Mouse (Mus musculus) 416B (cell line): Measurements from ENCODE around the gene Myl4.

Source experiments
- DNase-seq: peaks from one replicate; pipeline ENCODE4 v3.0.0; 2011; ENCODE audit warnings: low read depth

Myl4 gene

GRCm38 (mm10) chr11:104604192-104604591, 53.7 kb downstream of the Myl4 start:
- no peak for DNase-seq

GRCm38 (mm10) chr11:104607491-104608245, 57.2 kb downstream of the Myl4 start, which contains the start of gene Itgb3:
TSS of gene Itgb3 (plus strand) at chr11:104608000.
- DNase-seq: peak; percentile 82

GRCm38 (mm10) chr11:104608249-104608920, 57.9 kb downstream of the Myl4 start:
- DNase-seq: peak; percentile 44

DNA sequence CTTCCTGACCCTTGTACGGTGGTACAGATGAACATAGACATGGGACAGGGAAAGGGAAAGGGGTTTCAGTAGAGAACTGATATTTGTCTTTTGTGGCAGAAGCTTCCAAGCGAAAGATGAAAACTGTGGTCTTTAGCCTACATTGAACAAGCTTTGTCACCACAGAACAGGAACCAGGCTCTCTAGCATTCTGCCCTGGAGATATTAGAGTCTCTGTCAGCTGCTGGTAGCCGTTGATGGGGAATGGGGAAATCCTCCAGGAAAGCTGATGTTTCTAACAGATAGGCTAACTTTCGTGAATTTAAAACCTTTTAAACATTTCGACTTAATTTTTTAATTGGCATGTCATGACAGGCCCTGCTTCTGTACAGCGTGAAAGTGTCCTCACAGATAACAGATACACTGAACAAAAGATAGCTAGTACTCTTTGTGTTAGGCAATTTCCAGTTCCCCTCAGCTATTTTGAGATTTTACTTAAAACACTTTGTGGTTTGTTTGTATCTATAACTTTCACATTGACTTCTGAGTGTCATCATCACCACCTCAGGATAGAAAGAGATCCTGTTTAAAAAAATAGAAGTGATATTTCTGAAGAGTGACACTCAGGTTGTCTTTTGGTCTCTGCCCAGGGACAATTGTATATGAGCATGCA, 58.7 kb downstream of the Myl4 start:
- peak; percentile 89 for DNase-seq

- no peak for DNase-seq
These were observed 59.3 kb downstream of the Myl4 start for GRCm38 (mm10) chr11:104609733-104610132.

DNA sequence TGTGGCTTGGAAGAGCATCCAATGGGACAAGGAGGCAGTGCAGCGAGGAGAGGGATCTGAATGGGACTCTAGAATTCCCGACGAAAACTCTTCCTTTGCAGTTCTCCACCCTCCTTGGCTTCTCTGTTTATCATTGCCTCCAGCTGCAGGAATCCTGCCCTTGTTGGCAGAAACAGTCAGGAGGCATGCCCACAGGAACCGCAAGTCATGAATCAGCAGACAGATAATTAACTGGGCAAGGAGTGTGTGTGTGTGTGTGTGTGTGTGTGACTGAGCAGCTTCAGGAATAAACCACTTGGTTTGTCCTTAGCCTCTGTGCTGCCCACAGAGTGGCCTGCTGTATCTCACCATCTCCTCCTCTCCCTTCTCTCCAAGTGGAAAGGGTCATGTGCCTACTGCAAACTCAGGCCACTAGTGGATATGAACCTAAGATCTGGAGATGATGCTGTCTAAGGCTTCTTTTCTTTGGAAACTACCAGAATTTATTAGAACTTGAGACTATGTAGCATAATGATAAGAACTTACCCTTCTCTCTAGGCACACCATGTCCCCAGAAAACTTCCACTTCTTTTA, 61.2 kb downstream of the Myl4 start:
- peak; percentile 95 for DNase-seq

DNA sequence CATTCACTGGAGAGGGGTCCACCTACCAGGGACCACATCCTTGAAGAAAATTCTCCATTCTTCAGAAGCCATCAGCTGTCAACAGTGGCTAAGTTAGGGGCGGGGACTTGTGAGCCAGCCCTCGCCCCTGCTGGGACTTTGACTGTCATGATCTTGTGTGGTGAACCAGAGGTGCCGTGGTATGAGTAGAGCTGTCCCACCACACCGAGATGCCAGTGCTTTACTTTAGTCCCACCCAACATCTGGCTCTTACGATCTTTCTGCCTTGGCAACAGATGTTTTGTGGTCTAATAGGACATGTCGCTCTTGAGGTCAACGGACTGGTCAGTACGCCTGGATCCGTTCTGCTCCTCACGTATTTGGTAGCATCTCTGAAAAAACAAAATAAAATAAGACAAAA, 63.1 kb downstream of the Myl4 start:
- peak; percentile 65 for DNase-seq

- peak; percentile 95 for DNase-seq
These were observed 63.7 kb downstream of the Myl4 start for GRCm38 (mm10) chr11:104614130-104614529.

- no peak for DNase-seq
These were observed 65.7 kb downstream of the Myl4 start for GRCm38 (mm10) chr11:104616182-104616581.

- peak; percentile 86 for DNase-seq
These were observed 68.2 kb downstream of the Myl4 start for GRCm38 (mm10) chr11:104618638-104619076.

DNA sequence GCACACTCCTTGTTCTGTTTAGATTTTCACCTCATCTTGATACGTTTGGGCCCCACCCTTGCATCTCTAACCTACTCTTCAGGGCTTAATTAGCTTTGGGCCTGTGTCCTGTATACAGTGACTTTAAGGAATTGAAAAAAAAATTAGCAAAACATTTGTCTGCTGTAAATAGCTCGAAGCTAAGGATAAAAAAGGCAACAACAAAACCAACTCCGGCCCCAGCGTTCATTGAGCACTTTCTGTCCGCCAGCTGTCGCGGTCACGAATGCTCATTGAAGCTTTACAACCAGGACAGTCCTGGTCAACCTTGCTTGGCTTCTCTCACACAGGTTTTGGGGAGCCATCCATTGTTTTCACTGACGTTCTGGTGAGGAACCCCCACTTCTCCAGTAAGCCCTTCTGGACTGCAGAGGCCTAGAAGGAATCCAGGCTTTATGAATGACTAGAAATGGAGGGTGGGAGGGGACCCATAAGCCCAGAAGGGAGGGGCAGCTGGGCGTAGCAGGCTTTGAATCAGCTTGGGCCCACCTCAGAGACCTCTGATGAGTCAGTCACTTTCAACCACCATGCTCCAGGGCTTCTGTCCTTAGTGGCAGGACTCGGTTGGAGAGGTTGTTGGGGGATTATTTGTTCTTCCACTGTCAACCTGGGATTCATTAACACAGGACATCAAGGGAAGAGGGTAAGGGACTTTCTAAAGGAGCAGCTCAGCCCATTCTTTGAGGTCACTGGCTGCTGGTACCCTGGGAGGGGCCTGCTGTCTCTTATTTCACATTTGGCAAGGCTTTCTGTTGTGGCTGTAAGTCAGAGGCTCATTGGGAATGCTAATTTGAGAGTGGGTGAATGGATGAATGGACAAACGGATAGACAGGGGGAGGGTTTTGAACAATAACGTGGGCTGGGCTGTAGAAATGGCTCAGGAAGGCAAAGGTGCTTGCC, 68.9 kb downstream of the Myl4 start:
- no peak for DNase-seq

GRCm38 (mm10) chr11:104622040-104622962, 71.8 kb downstream of the Myl4 start:
- peak; percentile 78 for DNase-seq

DNA sequence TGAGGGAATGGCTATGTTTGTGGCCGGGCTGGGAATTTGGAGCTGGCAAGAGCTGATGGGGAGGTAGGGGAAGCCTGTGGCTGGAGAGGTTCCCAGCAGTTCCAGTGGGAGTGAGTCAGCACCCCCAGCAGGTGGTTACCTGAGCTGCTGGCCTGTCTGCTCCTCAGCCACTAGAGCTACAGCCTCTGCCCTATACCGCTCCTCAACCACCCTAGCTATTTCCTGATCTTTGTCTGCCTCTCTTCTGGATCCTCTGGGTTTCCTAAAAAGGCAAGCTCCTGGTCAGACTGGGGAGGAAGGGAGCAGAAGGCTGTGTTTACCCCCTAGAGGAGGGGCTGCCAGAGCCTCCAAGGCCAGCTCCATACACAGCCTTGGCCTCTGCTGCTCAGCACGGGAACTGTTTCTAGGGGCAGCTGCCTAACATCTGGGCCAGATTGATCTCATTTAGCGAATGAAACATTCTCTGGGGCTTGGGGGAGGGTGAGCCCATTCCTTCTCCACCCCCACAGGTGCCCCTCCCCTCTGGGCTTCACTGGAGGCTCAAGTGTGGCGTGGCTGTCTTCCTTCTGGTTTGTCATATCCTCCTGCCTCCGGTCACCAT, 74.4 kb downstream of the Myl4 start:
- DNase-seq: peak; percentile 57

DNA sequence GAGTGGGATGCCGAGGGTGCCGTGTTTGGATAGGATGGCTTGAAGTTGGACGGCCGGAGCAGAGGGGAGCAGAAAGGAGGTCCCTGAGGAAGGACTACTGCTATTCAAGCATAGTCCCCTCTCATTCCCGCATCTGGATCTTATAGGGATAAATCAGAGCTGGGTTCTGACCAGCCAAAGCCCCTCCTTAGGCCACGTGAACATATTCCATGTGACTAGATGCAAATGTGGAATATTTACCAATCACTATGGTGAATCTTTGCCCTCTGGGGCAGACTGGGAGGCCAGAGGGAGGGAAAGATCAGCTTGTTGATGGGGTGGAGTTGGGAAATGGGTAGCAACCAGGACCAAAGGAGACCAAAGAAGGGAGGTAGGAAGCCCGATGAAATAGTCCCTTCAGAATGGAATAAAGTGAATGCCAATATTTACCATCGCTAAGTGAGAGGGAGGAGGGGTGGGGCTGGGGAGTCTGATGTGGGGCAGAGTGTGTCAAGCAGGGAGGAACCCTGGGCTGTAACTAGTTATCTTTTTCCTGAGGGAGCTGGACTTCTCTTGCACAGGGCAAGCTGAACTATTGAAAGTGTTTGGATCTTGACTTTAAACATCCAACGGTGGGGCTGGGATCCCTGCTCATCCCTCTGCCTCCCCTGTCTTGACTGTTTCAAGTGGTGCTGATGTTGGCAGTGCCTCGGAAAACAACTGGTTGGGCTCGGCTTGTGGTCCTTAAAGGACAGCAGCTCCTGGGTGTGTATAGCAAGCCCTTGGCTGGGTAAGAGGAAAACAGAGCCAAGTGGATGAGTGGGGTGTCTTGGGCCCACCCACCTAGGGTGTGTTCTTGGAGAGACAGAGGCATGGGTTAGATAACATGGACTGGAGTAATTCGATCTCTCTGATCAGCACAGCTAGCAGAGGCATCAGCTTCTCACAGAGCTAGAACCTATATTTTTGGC, 75.3 kb downstream of the Myl4 start:
- no peak for DNase-seq

GRCm38 (mm10) chr11:104626635-104627034, 76.2 kb downstream of the Myl4 start:
- no peak for DNase-seq

DNA sequence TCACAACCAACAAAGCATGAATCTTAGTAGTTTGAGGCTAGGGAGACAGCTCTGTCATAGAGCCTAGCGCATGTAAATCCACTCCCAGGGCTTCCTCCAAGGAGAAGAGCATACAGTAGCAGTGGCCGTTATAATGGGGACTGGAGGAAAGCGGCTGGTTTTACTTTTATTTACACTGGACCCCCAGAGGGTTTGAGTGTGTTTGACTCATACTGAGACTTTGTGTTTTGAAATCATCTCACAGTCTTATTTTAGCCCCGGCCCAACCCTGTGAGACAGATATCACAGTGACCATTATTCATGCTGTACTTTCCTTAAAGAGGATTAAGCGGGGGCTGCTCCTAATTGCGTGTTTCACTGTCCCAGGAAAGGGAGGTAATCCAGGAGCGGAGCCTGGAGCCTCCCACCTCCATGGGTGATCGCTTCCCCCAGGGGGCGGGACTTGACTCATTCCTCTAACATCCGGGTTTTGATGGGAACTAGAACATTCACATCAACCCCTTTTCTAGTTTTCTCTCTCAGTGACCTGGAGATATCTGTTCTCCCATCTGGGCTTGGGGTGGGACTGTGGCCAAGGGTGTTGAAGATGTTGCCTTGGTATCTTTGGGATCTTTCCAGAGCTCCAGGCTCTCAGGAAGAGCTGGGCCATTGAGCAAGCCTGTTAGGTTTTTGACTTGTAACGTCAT, 77.3 kb downstream of the Myl4 start:
- no peak for DNase-seq

DNA sequence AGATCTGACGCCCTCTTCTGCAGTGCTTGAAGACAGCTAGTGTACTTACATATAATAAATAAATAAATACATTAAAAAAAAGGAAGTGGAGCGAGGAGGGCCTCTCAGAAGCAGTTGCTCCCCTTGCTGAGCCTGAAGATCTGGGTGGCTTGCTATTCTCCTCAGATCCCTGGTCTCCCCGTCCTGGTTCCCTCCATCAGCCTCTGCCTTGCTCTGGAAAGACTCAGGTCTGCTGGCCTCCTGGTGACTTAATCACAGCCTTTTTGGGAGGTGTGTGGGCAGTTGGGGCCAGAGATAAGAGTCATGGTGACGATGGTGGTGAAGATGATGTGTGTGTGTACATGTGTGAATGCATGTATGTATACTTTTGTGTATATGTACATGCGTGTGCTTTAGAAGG, 78.1 kb downstream of the Myl4 start:
- no peak for DNase-seq

DNA sequence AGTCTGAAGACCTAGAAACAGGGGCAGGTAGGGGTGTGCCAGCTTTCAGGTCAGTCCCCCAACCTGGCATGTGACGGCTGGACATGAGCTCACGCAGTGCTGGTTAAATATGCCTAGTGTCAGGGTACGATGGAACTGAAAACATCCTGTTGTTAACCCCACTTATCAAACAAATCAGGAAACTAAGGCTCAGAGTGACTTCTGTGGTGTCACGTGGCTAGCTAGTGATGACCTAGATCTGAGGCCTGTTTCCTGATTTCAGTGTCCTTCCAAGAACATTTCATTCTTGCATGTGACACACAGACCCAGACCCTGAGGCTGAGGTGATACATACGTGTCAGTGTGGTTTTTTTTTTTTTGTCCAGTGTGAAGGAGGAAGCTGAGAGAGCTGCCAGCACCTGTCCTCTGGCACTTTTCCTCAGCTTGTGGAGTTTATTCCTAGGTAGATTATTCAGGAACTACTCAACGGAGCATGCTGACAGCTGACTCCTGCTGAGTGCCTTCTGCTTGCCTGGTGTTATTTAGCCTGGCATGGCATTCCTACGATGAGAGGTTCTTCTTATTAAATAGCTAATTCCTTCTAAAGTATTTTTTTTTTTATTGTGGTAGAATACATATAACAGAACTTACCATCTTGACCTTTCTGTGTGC, 79.8 kb downstream of the Myl4 start:
- peak; percentile 79 for DNase-seq
